Mouse (Mus musculus) heart, postnatal 14 days (tissue): ENCODE data around the gene Adh6a. TPM values are rescaled to one million over a fixed set of nuclear protein-coding genes. Genes with fewer than 3 reads are reported as not detected.
"Not testable (repeated sequence)": the region's sequence is repeated elsewhere in the genome, so short reads cannot be mapped to it uniquely, and the experiment has no call there.

Experiments
- DNase-seq, 2 experiments: peaks; one replicate each; pipeline ENCODE4 v3.0.0; 2021 to 2022
- intact Hi-C: fragments of 180-260 bp; cut with DNase I; formaldehyde crosslinking; loops from one replicate; pipeline ENCODE4 v1.15.1; 2025
- total RNA-seq, 2 experiments: library from RNA; stranded (reverse); gene quantifications; 2 replicates each; pipeline ENCODE4 v1.2.3; 2021

Gene Adh6a
- total RNA-seq, 2 experiments from 2014 or later = not detected

- DNase-seq = no peak
- intact Hi-C loops = no loop called here
Measured at GRCm38 (mm10) chr3:138316908-138317472, 3.9 kb downstream of the Adh6a start.

GRCm38 (mm10) chr3:138325001-138325400 lies 11.9 kb downstream of the Adh6a start:
- intact Hi-C loops = no loop called here
- no peak for DNase-seq

GRCm38 (mm10) chr3:138325466-138325865 lies 12.4 kb downstream of the Adh6a start:
- DNase-seq = no peak
- intact Hi-C loops = no loop called here

GRCm38 (mm10) chr3:138333910-138334309 lies 20.8 kb downstream of the Adh6a start:
- intact Hi-C loops = loop anchor here (5.0 kb wide), 1 partner anchor 52 kb away; no protein-coding TSS in a partner anchor
- no peak for DNase-seq

- intact Hi-C loops = loop anchor here (5.0 kb wide), 1 partner anchor 52 kb away; no protein-coding TSS in a partner anchor
- DNase-seq = no peak
Measured at GRCm38 (mm10) chr3:138334320-138334719, 21.2 kb downstream of the Adh6a start.

- DNase-seq = no peak
- intact Hi-C loops = no loop called here
Measured at GRCm38 (mm10) chr3:138335566-138335965, 22.5 kb downstream of the Adh6a start.

- no peak for DNase-seq
- intact Hi-C loops = no loop called here
Measured at GRCm38 (mm10) chr3:138336104-138336754, 23.1 kb downstream of the Adh6a start.

- DNase-seq = no peak
- intact Hi-C loops = no loop called here
Measured at GRCm38 (mm10) chr3:138341471-138341870, 28.4 kb downstream of the Adh6a start, which contains the start of gene Adh6b. TSS of gene Adh6b (plus strand) at chr3:138341775.

- intact Hi-C loops = loop anchor here (5.0 kb wide), 1 partner anchor 110 kb away; no protein-coding TSS in a partner anchor
- DNase-seq = no peak
Measured at GRCm38 (mm10) chr3:138347041-138347440, 34.0 kb downstream of the Adh6a start.

GRCm38 (mm10) chr3:138352012-138352809 lies 39.1 kb downstream of the Adh6a start:
- intact Hi-C loops = no loop called here
- no peak for DNase-seq

GRCm38 (mm10) chr3:138358856-138359255 lies 45.8 kb downstream of the Adh6a start:
- intact Hi-C loops = no loop called here
- no peak for DNase-seq

GRCm38 (mm10) chr3:138360721-138361120 lies 47.6 kb downstream of the Adh6a start:
- intact Hi-C loops = no loop called here

GRCm38 (mm10) chr3:138362920-138363319 lies 49.8 kb downstream of the Adh6a start:
- DNase-seq = no peak
- intact Hi-C loops = no loop called here

More at GRCm38 (mm10) chr3:138360721-138361120, 47.6 kb downstream of the Adh6a start:
- no peak for DNase-seq

- no peak for DNase-seq
- intact Hi-C loops = no loop called here
Measured at GRCm38 (mm10) chr3:138366181-138366580, 53.1 kb downstream of the Adh6a start.

GRCm38 (mm10) chr3:138369546-138369945 lies 56.5 kb downstream of the Adh6a start:
- intact Hi-C loops = no loop called here

GRCm38 (mm10) chr3:138370289-138370688 lies 57.2 kb downstream of the Adh6a start:
- intact Hi-C loops, DNase-seq: not testable (repeated sequence)

More at GRCm38 (mm10) chr3:138369546-138369945, 56.5 kb downstream of the Adh6a start:
- no peak for DNase-seq

GRCm38 (mm10) chr3:138373920-138374319 lies 60.8 kb downstream of the Adh6a start:
- intact Hi-C loops = no loop called here
- no peak for DNase-seq

- intact Hi-C loops = no loop called here
- no peak for DNase-seq
Measured at GRCm38 (mm10) chr3:138375148-138375547, 62.1 kb downstream of the Adh6a start.
